ENCODE assay signal across 8 mouse cellular contexts in genomic region chr17:28622300-28622759, GRCm38 (mm10). TPM values are rescaled to one million over a fixed set of nuclear protein-coding genes. Genes with fewer than 3 reads are reported as not detected.
DNase-seq lines count a peak whose midpoint lies in the region; ATAC-seq and TF ChIP-seq lines count a peak whose summit lies in the region.

Srpk1 (minus strand) TSS chr17:28622709.

- H3K36me3 ChIP-seq in hindbrain, embryonic 14.5 days (replicated peaks; ENCODE audit: control insufficient read depth, insufficient read depth) = peaks cover 19% of the 10 kb centered on the region

- CTCF ChIA-PET in Patski (lab: Charles Lee) = interaction anchor here (0.9 to 1.1 kb wide), 2 partner anchors 12 to 303 kb away, joined by 3 read pairs; no protein-coding TSS in a partner anchor

- H3K9ac ChIP-seq in hindbrain, embryonic 14.5 days = peak within 1 kb of the TSS; percentile 98

- peak; percentile 71 for ATAC-seq in Patski
- ATAC-seq in hindbrain, embryonic 14.5 days (ENCODE audit: low FRiP score) = peak; percentile 96

- WGBS in hindbrain, embryonic 14.5 days = under 1% methylated on average over 39 of the region's 53 CpGs

- TF ChIP-seq CTCF in Patski (IDR thresholded peaks at IDR 0.05) = no peak

- peak within 1 kb of the TSS; percentile 96 for H3K4me2 ChIP-seq in hindbrain, embryonic 14.5 days (replicated peaks)

- H3K4me1 ChIP-seq in hindbrain, embryonic 14.5 days (replicated peaks; ENCODE audit: control insufficient read depth, insufficient read depth, low read length) = peaks cover 17% of the 10 kb centered on the region

- POLR2A ChIA-PET in Patski (lab: Charles Lee) = no interaction called here

- peak within 1 kb of the TSS; percentile 95 for H3K4me3 ChIP-seq in hindbrain, embryonic 14.5 days (replicated peaks; ENCODE audit: low read length)

- in situ Hi-C loops in Patski (cut with MboI; ENCODE audit: low pct_unique_long_range_greater_than_20kb) = no loop called here

- H3K9me3 ChIP-seq in hindbrain, embryonic 14.5 days (ENCODE audit: control insufficient read depth, low read length) = no peaks in the 10 kb centered on the region

- H3K27me3 ChIP-seq in Patski = no peaks in the 10 kb centered on the region
- no peaks in the 10 kb centered on the region for H3K27me3 ChIP-seq in hindbrain, embryonic 14.5 days (ENCODE audit: control insufficient read depth, insufficient read depth, low read length)

- H3K27ac ChIP-seq in hindbrain, embryonic 14.5 days = peak within 1 kb of the TSS; percentile 93

- peak; percentile 30 for DNase-seq in Patski (ENCODE audit: low read depth, low spot score)
- peak; percentile 93 to 96 for DNase-seq in cerebellum, postnatal 14 days
- peak; percentile 69 to 78 for DNase-seq in frontal cortex, postnatal 25 days (ENCODE audit: low spot score in 2 of 2)
- peak; percentile 94 for DNase-seq in hindbrain, embryonic 14.5 days (ENCODE audit: low spot score)
- peak; percentile 87 for DNase-seq in layer of hippocampus, postnatal 36 days
- DNase-seq in lung, postnatal 36 days = peak; percentile 92
- DNase-seq in retina, postnatal 1 day = peak; percentile 96
- DNase-seq in urinary bladder, adult 2 months (ENCODE audit: low spot score) = peak; percentile 83

RNA-seq across cellular contexts. Expression of gene Srpk1, which starts in this region (rescaled TPM):
- polyA plus RNA-seq in Patski (2021) = 103 TPM
- 110 TPM in 2 replicates for polyA plus RNA-seq in hindbrain, embryonic 14.5 days (2014; fragmentation: Nextera tagmentation; extraction: Ambion mirVana)
- 10 to 100 TPM; 77.8 to 83.3 TPM for total RNA-seq in layer of hippocampus, postnatal 36 days (2021)
- 31.2 and 33.5 TPM in 2 replicates for polyA plus RNA-seq in urinary bladder, adult 2 months (2012; rRNA removed)

Comparison
In these comparisons a context has a peak if more than half of its experiments do, and no peak if none do; other contexts are left out.
1. Peak in every context shown above with its lines: DNase-seq, ATAC-seq, H3K4me3 ChIP-seq and H3K27ac ChIP-seq.
2. DNase-seq: peak in every context shown above with its lines; median percentile 96 in retina, postnatal 1 day; 94 in cerebellum, postnatal 14 days; 94 in hindbrain, embryonic 14.5 days; 92 in lung, postnatal 36 days; 87 in layer of hippocampus, postnatal 36 days; 83 in urinary bladder, adult 2 months; 74 in frontal cortex, postnatal 25 days; 30 in Patski.